ENCODE assay signal across 16 mouse cellular contexts in the genomic region with DNA sequence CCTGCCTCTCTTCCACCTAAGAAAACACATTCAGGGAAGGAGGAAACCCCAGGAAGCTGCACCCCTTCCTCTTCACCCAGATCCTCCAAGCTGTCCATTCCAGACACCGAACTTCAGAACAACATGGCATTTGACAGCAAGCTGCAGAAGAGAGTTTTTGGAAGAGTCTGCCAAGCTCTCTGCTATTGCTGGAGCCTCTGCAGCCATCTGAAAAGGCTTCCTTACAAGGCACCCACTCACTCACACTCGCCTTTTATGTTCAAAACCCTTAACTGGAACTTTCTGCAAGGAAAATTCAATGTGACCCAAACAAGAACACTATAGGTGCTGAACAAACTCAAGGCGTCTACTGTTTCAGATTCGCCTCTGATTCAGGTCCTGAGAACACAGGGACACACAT. TPM values are rescaled to one million over a fixed set of nuclear protein-coding genes. Genes with fewer than 3 reads are reported as not detected.
DNase-seq lines count a peak whose midpoint lies in the region; ATAC-seq lines count a peak whose summit lies in the region.
"Had no signal": no experiment of that assay in that cellular context is flagged by ENCODE, and none has a peak within 500 bp of the region (broad histone marks: within the 10 kb centered on the region; RNA-seq: fewer than 3 reads in every experiment).

No protein-coding gene starts in this region.

- no peaks in the 10 kb centered on the region for H3K9me3 ChIP-seq in limb, embryonic 12.5 days
- no peaks in the 10 kb centered on the region for H3K9me3 ChIP-seq in limb, embryonic 10.5 days (replicated peaks)
- no peaks in the 10 kb centered on the region for H3K9me3 ChIP-seq in intestine, embryonic 15.5 days
- H3K9me3 ChIP-seq in liver, embryonic 16.5 days (replicated peaks; ENCODE audit: control insufficient read depth, low read length): no peaks in the 10 kb centered on the region
- H3K9me3 ChIP-seq: midbrain, embryonic 13.5 days had no signal

- peaks cover 36% of the 10 kb centered on the region for H3K4me1 ChIP-seq in limb, embryonic 12.5 days (replicated peaks)
- H3K4me1 ChIP-seq in limb, embryonic 10.5 days: peaks cover 23% of the 10 kb centered on the region
- H3K4me1 ChIP-seq in intestine, embryonic 15.5 days (replicated peaks): peaks cover 24% of the 10 kb centered on the region
- H3K4me1 ChIP-seq in liver, embryonic 16.5 days (ENCODE audit: control insufficient read depth, low read depth, low read length): no peaks in the 10 kb centered on the region; the same call in 1 of the 2 replicates

- no peak for DNase-seq in frontal cortex, postnatal 10 days (ENCODE audit: low spot score in 2 of 2)
- no peak for DNase-seq in limb, embryonic 10.5 days (ENCODE audit: low spot score)
- no peak for DNase-seq in right cerebral cortex, postnatal 4 days
- DNase-seq: cerebellum, adult 8-10 months; gastrocnemius, postnatal 36 days; heart, postnatal 4 days; lung, postnatal 14 days had no signal

- no peaks in the 10 kb centered on the region for H3K36me3 ChIP-seq in limb, embryonic 12.5 days
- H3K36me3 ChIP-seq in limb, embryonic 10.5 days: no peaks in the 10 kb centered on the region
- no peaks in the 10 kb centered on the region for H3K36me3 ChIP-seq in intestine, embryonic 15.5 days
- no peaks in the 10 kb centered on the region for H3K36me3 ChIP-seq in liver, embryonic 16.5 days (ENCODE audit: control insufficient read depth, insufficient read depth)
- H3K36me3 ChIP-seq: midbrain, embryonic 13.5 days had no signal

- H3K9ac ChIP-seq in limb, embryonic 12.5 days (replicated peaks): no peak overlapping the region
- peak overlapping the region; percentile 33; the same call in 1 of the 2 replicates for H3K9ac ChIP-seq in intestine, embryonic 15.5 days
- no peak overlapping the region for H3K9ac ChIP-seq in liver, embryonic 16.5 days (ENCODE audit: low read depth, low read length)
- H3K9ac ChIP-seq: midbrain, embryonic 13.5 days had no signal

- no peak overlapping the region for H3K4me3 ChIP-seq in limb, embryonic 12.5 days (replicated peaks)
- H3K4me3 ChIP-seq in limb, embryonic 10.5 days: no peak overlapping the region
- peak overlapping the region; percentile 34 for H3K4me3 ChIP-seq in intestine, embryonic 15.5 days (replicated peaks)
- H3K4me3 ChIP-seq in liver, embryonic 16.5 days (ENCODE audit: low read depth, low read length): peak overlapping the region; percentile 48
- H3K4me3 ChIP-seq: midbrain, embryonic 13.5 days had no signal

- peak overlapping the region; percentile 34; the same call in 1 of the 2 replicates for H3K4me2 ChIP-seq in limb, embryonic 12.5 days
- peak overlapping the region; percentile 50 for H3K4me2 ChIP-seq in intestine, embryonic 15.5 days (replicated peaks)
- peak overlapping the region; percentile 41 for H3K4me2 ChIP-seq in liver, embryonic 16.5 days (ENCODE audit: low read depth, low read length)
- H3K4me2 ChIP-seq: midbrain, embryonic 13.5 days had no signal

- H3K27ac ChIP-seq in limb, embryonic 12.5 days: no peak overlapping the region
- H3K27ac ChIP-seq in limb, embryonic 10.5 days: no peak overlapping the region
- peak overlapping the region; percentile 80 for H3K27ac ChIP-seq in intestine, embryonic 15.5 days
- no peak overlapping the region for H3K27ac ChIP-seq in liver, embryonic 16.5 days (ENCODE audit: low read length)
- H3K27ac ChIP-seq: midbrain, embryonic 13.5 days had no signal

- ATAC-seq in frontal cortex, adult (ENCODE audit: low TSS enrichment): peak; percentile 71
- no peak for ATAC-seq in limb, embryonic 12.5 days (ENCODE audit: insufficient number of reproducible peaks, insufficient read depth, low FRiP score, low TSS enrichment, low read depth)
- ATAC-seq in intestine, embryonic 15.5 days: no peak
- ATAC-seq in liver, embryonic 16.5 days (ENCODE audit: low read depth): no peak
- no peak for ATAC-seq in granulocyte monocyte progenitor cell, adult 5-6 weeks (replicated peaks; ENCODE audit: poor library complexity, severe bottlenecking)
- ATAC-seq: midbrain, embryonic 13.5 days; Patski had no signal

- 86% methylated on average over 4 of the region's 4 CpGs for WGBS in limb, embryonic 12.5 days
- WGBS in limb, embryonic 10.5 days: 83% methylated on average over 4 of the region's 4 CpGs
- 62% methylated on average over 4 of the region's 4 CpGs for WGBS in intestine, embryonic 15.5 days
- 40% methylated on average over 4 of the region's 4 CpGs for WGBS in liver, embryonic 16.5 days (ENCODE audit: insufficient replicate concordance)

- peaks cover 14% of the 10 kb centered on the region for H3K27me3 ChIP-seq in limb, embryonic 12.5 days
- peaks cover 31% of the 10 kb centered on the region for H3K27me3 ChIP-seq in limb, embryonic 10.5 days (ENCODE audit: low read depth, poor library complexity, severe bottlenecking)
- no peaks in the 10 kb centered on the region for H3K27me3 ChIP-seq in intestine, embryonic 15.5 days (replicated peaks)
- H3K27me3 ChIP-seq in liver, embryonic 16.5 days (ENCODE audit: control insufficient read depth, insufficient read depth, low read depth, low read length): no peaks in the 10 kb centered on the region
- H3K27me3 ChIP-seq: Patski had no signal

RNA-seq across cellular contexts. Expression of gene Rab17, which starts 0.8 kb away (rescaled TPM):
- polyA plus RNA-seq in limb, embryonic 12.5 days (2016; fragmentation: Nextera tagmentation; extraction: Ambion mirVana): 0.76 and 0.98 TPM in 2 replicates
- polyA plus RNA-seq in limb, embryonic 10.5 days (2016; fragmentation: Nextera tagmentation; extraction: Ambion mirVana): 0.34 and 0.69 TPM in 2 replicates
- 35.2 and 41.0 TPM in 2 replicates for polyA plus RNA-seq in intestine, embryonic 15.5 days (2015; fragmentation: Nextera tagmentation; extraction: Ambion mirVana)
- 5.7 and 7.4 TPM in 2 replicates for polyA plus RNA-seq in liver, embryonic 16.5 days (2015; fragmentation: Nextera tagmentation; extraction: Ambion mirVana)
- total RNA-seq in granulocyte monocyte progenitor cell, adult 5-6 weeks (2014; fragmentation: Nextera tagmentation): 3.1 TPM in 1 of 2 replicates, not detected in the other
- total RNA-seq in granulocyte monocyte progenitor cell, adult 5-6 weeks (2017): 0.47 and 2.0 TPM in 2 replicates
- total RNA-seq: gastrocnemius, postnatal 36 days; layer of hippocampus, adult 18-20 months had no signal
- polyA plus RNA-seq: midbrain, embryonic 13.5 days had no signal

RNA-seq across cellular contexts. Expression of gene Prlh, which starts 15.7 kb away (rescaled TPM):
- not detected in 2 replicates for polyA plus RNA-seq in limb, embryonic 12.5 days (2016; fragmentation: Nextera tagmentation; extraction: Ambion mirVana)
- polyA plus RNA-seq in limb, embryonic 10.5 days (2016; fragmentation: Nextera tagmentation; extraction: Ambion mirVana): not detected in 2 replicates
- polyA plus RNA-seq in intestine, embryonic 15.5 days (2015; fragmentation: Nextera tagmentation; extraction: Ambion mirVana): not detected in 2 replicates
- polyA plus RNA-seq in liver, embryonic 16.5 days (2015; fragmentation: Nextera tagmentation; extraction: Ambion mirVana): not detected in 2 replicates
- not detected in 2 replicates for total RNA-seq in granulocyte monocyte progenitor cell, adult 5-6 weeks (2014; fragmentation: Nextera tagmentation)
- total RNA-seq in granulocyte monocyte progenitor cell, adult 5-6 weeks (2017): not detected in 2 replicates
- total RNA-seq: gastrocnemius, postnatal 36 days; heart, postnatal 4 days; layer of hippocampus, adult 18-20 months; left cerebral cortex, postnatal 10 days had no signal
- polyA plus RNA-seq: midbrain, embryonic 13.5 days; Patski had no signal

RNA-seq across cellular contexts. Expression of gene Lrrfip1, which starts 29.9 kb away (rescaled TPM):
- polyA plus RNA-seq in limb, embryonic 12.5 days (2016; fragmentation: Nextera tagmentation; extraction: Ambion mirVana): 28.3 and 29.9 TPM in 2 replicates
- polyA plus RNA-seq in limb, embryonic 10.5 days (2016; fragmentation: Nextera tagmentation; extraction: Ambion mirVana): 21.2 and 21.7 TPM in 2 replicates
- 58.7 and 63.5 TPM in 2 replicates for polyA plus RNA-seq in intestine, embryonic 15.5 days (2015; fragmentation: Nextera tagmentation; extraction: Ambion mirVana)
- polyA plus RNA-seq in liver, embryonic 16.5 days (2015; fragmentation: Nextera tagmentation; extraction: Ambion mirVana): 16.1 and 20.5 TPM in 2 replicates
- total RNA-seq in granulocyte monocyte progenitor cell, adult 5-6 weeks (2014; fragmentation: Nextera tagmentation): 61.3 and 114 TPM in 2 replicates
- total RNA-seq in granulocyte monocyte progenitor cell, adult 5-6 weeks (2017): 121 and 131 TPM in 2 replicates

RNA-seq across cellular contexts. Expression of gene Mlph, which starts 53.8 kb away (rescaled TPM):
- polyA plus RNA-seq in limb, embryonic 12.5 days (2016; fragmentation: Nextera tagmentation; extraction: Ambion mirVana): 0.23 and 0.37 TPM in 2 replicates
- 0.06 and 0.51 TPM in 2 replicates for polyA plus RNA-seq in limb, embryonic 10.5 days (2016; fragmentation: Nextera tagmentation; extraction: Ambion mirVana)
- 0.85 and 1.6 TPM in 2 replicates for polyA plus RNA-seq in intestine, embryonic 15.5 days (2015; fragmentation: Nextera tagmentation; extraction: Ambion mirVana)
- 0.05 TPM in 1 of 2 replicates, not detected in the other for polyA plus RNA-seq in liver, embryonic 16.5 days (2015; fragmentation: Nextera tagmentation; extraction: Ambion mirVana)
- total RNA-seq in granulocyte monocyte progenitor cell, adult 5-6 weeks (2014; fragmentation: Nextera tagmentation): 0.17 TPM in 1 of 2 replicates, not detected in the other
- total RNA-seq in granulocyte monocyte progenitor cell, adult 5-6 weeks (2017): 0.95 TPM in 1 of 2 replicates, not detected in the other

Comparison
In these comparisons a context has a peak if more than half of its experiments do, and no peak if none do; other contexts are left out.
1. H3K4me3 ChIP-seq: peak in intestine, embryonic 15.5 days (single experiment) and liver, embryonic 16.5 days (single experiment); none in limb, embryonic 12.5 days (single experiment) and limb, embryonic 10.5 days (single experiment).
2. Peak in every context shown above with its lines, with median percentiles within 50 percentile points of each other: H3K4me2 ChIP-seq.